Mouse (Mus musculus): ENCODE measurements at regions not wholly inside any gene's neighbourhood (a gene's known extent, or its start where the extent isn't known, plus 50 kb on each side); places are given as distances from the start of the nearest gene placed in this dataset.
A peak's percentile ranks its signal among the peaks of the same experiment; 100 is the strongest.

- Histone ChIP-seq H3K9me3 (ENCODE audit: low read length) (peaks cover 3% of the 10 kb centered on the region; the same call in 1 of the 2 replicates), H3K4me1 (replicated peaks; ENCODE audit: low read depth, low read length) (peaks cover 9% of the 10 kb centered on the region), H3K4me3 (replicated peaks; ENCODE audit: low read length) (no peak overlapping the region), H3K27me3 (ENCODE audit: insufficient read depth, low read length) (peaks cover 31% of the 10 kb centered on the region), H3K36me3 (ENCODE audit: insufficient read depth, low read length) (no peaks in the 10 kb centered on the region)
- TF ChIP-seq NANOG (IDR thresholded peaks at IDR 0.05; ENCODE audit: borderline replicate concordance, low read length) (no peak), POU5F1 (IDR thresholded peaks at IDR 0.05; ENCODE audit: borderline replicate concordance, low read length) (no peak), CTCF (conservative IDR thresholded peaks at IDR 0.05; ENCODE audit: low read length) (no peak)
Measured at GRCm38 (mm10) chr9:58421702-58422392, 51.6 kb upstream of the Tbc1d21 start.

DNA sequence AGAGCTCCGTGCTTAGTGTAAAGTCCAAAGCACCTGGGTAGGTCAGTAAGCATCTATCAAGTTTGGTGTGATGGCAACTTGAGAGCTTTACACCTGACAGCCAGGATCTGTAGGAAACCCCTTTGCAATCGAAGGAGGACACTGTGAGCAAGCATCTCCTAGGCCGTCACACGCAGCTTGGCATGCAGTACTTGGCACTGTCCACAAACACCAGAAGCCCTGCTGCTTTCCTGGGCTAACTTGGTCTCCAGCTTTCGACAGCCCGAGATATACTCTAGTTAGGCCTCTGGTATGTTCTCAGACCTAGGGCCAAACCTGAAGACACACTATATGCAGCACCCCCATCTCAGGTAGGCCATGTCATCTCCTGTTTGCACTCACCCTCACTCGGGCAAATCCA is 58.5 kb upstream of the Tbc1d21 start:
- Histone ChIP-seq H3K9me3 (ENCODE audit: low read length) (peaks cover 12% of the 10 kb centered on the region), H3K4me1 (replicated peaks; ENCODE audit: low read depth, low read length) (no peaks in the 10 kb centered on the region), H3K36me3 (ENCODE audit: insufficient read depth, low read length) (no peaks in the 10 kb centered on the region), H3K4me3 (replicated peaks; ENCODE audit: low read length) (no peak overlapping the region), H3K27me3 (ENCODE audit: insufficient read depth, low read length) (peaks cover 61% of the 10 kb centered on the region)
- TF ChIP-seq CTCF (conservative IDR thresholded peaks at IDR 0.05; ENCODE audit: low read length), result no peak
- TF ChIP-seq POU5F1 (IDR thresholded peaks at IDR 0.05; ENCODE audit: borderline replicate concordance, low read length), result no peak
- no peak for TF ChIP-seq NANOG (IDR thresholded peaks at IDR 0.05; ENCODE audit: borderline replicate concordance, low read length)

GRCm38 (mm10) chr9:58430772-58431171 is 57.6 kb upstream of the Insyn1 start:
- no peaks in the 10 kb centered on the region for H3K36me3 ChIP-seq (ENCODE audit: insufficient read depth, low read length)
- no peak overlapping the region for H3K4me3 ChIP-seq (replicated peaks; ENCODE audit: low read length)
- peaks cover 1% of the 10 kb centered on the region; the same call in 1 of the 2 replicates for H3K4me1 ChIP-seq (replicated peaks; ENCODE audit: low read depth, low read length)
- TF ChIP-seq NANOG (IDR thresholded peaks at IDR 0.05; ENCODE audit: borderline replicate concordance, low read length) (no peak), POU5F1 (IDR thresholded peaks at IDR 0.05; ENCODE audit: borderline replicate concordance, low read length) (no peak), CTCF (conservative IDR thresholded peaks at IDR 0.05; ENCODE audit: low read length) (no peak)
- H3K27me3 ChIP-seq (ENCODE audit: insufficient read depth, low read length), result peaks cover 76% of the 10 kb centered on the region
- H3K9me3 ChIP-seq (ENCODE audit: low read length), result peaks cover 12% of the 10 kb centered on the region

- H3K36me3 ChIP-seq (ENCODE audit: insufficient read depth, low read length), result no peaks in the 10 kb centered on the region
- peaks cover 86% of the 10 kb centered on the region for H3K27me3 ChIP-seq (ENCODE audit: insufficient read depth, low read length)
- TF ChIP-seq CTCF (conservative IDR thresholded peaks at IDR 0.05; ENCODE audit: low read length) (no peak), POU5F1 (IDR thresholded peaks at IDR 0.05; ENCODE audit: borderline replicate concordance, low read length) (no peak), NANOG (IDR thresholded peaks at IDR 0.05; ENCODE audit: borderline replicate concordance, low read length) (no peak)
- no peak overlapping the region for H3K4me3 ChIP-seq (replicated peaks; ENCODE audit: low read length)
- peaks cover 20% of the 10 kb centered on the region for H3K4me1 ChIP-seq (replicated peaks; ENCODE audit: low read depth, low read length)
- peaks cover 12% of the 10 kb centered on the region for H3K9me3 ChIP-seq (ENCODE audit: low read length)
Measured at GRCm38 (mm10) chr9:58432793-58433370, 55.5 kb upstream of the Insyn1 start.

DNA sequence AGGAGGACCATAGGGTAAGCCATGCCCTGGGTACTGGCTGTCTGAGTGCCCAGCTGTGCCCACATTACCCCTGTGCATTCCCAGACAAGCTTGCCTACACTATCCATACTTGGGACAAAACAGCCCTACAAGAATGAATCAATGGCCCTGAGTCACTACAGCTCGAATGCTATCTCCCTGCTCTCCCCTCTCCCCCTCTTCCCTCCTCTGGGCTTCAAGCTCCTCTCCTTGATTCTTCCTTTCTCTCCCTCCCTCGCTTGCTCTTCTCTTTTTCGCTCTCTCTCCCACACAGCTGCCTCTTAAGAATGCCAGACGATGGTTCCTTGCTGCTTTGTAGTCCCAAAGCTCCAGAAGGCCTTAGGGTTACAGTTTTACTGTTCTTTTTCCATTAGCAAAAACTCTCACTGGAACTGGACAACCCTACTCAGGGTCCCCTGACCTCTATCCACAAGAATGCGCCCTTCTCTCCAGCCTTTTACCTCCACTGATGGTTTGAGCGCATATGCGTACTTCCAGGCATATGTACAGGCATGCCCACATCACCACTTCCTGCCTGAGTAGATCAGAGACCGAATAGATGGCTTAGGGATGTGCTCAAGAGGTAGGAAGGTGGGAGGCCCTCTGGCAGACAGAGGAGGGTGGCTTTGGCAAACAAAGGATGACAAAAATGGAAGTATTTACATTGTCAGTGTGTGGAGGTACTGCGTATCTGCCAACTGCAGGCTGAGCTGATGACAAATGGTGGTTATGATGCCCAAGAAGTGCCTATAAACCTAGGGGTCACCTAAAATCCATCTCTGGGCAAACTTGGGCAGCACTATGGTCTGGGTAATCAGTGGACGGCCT is 51.9 kb upstream of the Insyn1 start:
- peaks cover 36% of the 10 kb centered on the region for H3K4me1 ChIP-seq (replicated peaks; ENCODE audit: low read depth, low read length)
- TF ChIP-seq POU5F1 (IDR thresholded peaks at IDR 0.05; ENCODE audit: borderline replicate concordance, low read length), result no peak
- TF ChIP-seq NANOG (IDR thresholded peaks at IDR 0.05; ENCODE audit: borderline replicate concordance, low read length), result no peak
- no peak for TF ChIP-seq CTCF (conservative IDR thresholded peaks at IDR 0.05; ENCODE audit: low read length)
- H3K4me3 ChIP-seq (replicated peaks; ENCODE audit: low read length), result no peak overlapping the region
- H3K27me3 ChIP-seq (ENCODE audit: insufficient read depth, low read length), result peaks cover 83% of the 10 kb centered on the region
- H3K36me3 ChIP-seq (ENCODE audit: insufficient read depth, low read length), result no peaks in the 10 kb centered on the region
- H3K9me3 ChIP-seq (ENCODE audit: low read length), result peaks cover 36% of the 10 kb centered on the region

DNA sequence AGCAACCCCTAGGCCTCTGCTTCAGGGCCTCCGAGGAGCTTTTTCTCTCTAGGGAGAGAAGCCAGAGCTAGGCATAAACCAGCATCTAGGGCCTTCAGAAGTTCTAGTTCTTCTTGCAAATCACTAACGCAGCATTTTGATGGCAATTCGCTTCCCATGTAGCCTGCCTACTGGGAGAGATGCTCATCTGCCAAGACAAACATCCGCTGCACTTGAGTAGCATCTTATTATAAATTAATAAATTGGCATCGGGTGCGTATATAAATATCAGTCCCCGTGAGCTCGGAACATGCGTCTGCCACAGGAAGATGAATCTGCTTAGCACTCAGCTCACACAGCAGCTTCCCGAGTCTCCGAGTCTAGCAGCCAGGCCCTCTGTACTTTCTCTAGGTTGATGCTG is 50.9 kb upstream of the Insyn1 start:
- peaks cover 84% of the 10 kb centered on the region for H3K27me3 ChIP-seq (ENCODE audit: insufficient read depth, low read length)
- H3K9me3 ChIP-seq (ENCODE audit: low read length), result peaks cover 36% of the 10 kb centered on the region
- H3K4me3 ChIP-seq (replicated peaks; ENCODE audit: low read length), result 0 out of 2 replicates have a peak overlapping the region, but pooled peaks have one; percentile 1
- no peak for TF ChIP-seq POU5F1 (IDR thresholded peaks at IDR 0.05; ENCODE audit: borderline replicate concordance, low read length)
- H3K36me3 ChIP-seq (ENCODE audit: insufficient read depth, low read length), result no peaks in the 10 kb centered on the region
- peaks cover 36% of the 10 kb centered on the region for H3K4me1 ChIP-seq (replicated peaks; ENCODE audit: low read depth, low read length)

DNA sequence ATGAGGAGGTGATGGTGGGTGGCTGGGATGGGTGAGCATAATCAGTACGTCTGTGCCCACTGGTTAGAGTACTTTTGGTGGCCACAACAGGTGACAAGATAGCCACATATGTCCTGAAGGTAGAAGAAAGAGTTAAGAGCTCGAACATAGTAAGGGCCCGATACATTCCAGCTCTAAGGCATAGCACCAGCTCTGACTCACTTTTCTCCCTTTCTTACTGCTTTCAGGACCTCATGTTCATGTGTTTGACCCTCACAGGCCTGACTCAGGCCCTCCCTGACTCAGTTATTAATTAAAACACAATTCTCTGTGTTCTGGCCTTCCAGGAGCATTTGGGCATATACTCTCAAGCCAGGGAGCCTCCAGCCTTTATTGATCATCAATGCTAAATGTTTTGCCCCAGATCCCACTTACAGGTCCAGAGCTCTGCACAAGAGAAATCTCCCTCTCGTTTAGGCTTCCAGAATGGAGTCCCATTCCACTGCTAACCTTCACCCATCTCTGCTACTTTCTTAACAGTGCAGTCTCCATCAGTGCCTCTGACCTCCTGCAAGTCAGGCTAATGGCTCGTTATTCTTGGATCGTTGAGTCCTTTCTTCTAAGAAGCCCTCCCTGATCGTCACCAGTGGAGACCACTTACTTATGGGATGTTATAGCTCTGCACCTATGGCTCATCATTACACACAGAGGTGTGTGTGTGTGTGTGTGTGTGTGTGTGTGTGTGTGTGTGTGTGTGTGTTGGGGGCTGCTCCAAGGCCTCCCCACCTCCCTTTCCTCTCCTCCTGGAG is 50.1 kb upstream of the Insyn1 start:
- peaks cover 32% of the 10 kb centered on the region for H3K9me3 ChIP-seq (ENCODE audit: low read length)
- H3K4me3 ChIP-seq (replicated peaks; ENCODE audit: low read length), result 0 out of 2 replicates have a peak overlapping the region, but pooled peaks have one; percentile 1
- H3K36me3 ChIP-seq (ENCODE audit: insufficient read depth, low read length), result no peaks in the 10 kb centered on the region
- H3K4me1 ChIP-seq (replicated peaks; ENCODE audit: low read depth, low read length), result peaks cover 36% of the 10 kb centered on the region
- H3K27me3 ChIP-seq (ENCODE audit: insufficient read depth, low read length), result peaks cover 84% of the 10 kb centered on the region
- TF ChIP-seq POU5F1 (IDR thresholded peaks at IDR 0.05; ENCODE audit: borderline replicate concordance, low read length) (no peak), NANOG (IDR thresholded peaks at IDR 0.05; ENCODE audit: borderline replicate concordance, low read length) (peak; percentile 92), CTCF (conservative IDR thresholded peaks at IDR 0.05; ENCODE audit: low read length) (no peak)
